Mouse (Mus musculus): ENCODE data around the gene Fthl17f. TPM values are rescaled to one million over a fixed set of nuclear protein-coding genes. Genes with fewer than 3 reads are reported as not detected.
"Not testable (repeated sequence)": the region's sequence is repeated elsewhere in the genome, so short reads cannot be mapped to it uniquely, and the experiment has no call there.

The Fthl17f gene
- total RNA-seq (2015; ENCODE audit: low replicate concordance): not detected in 2 replicates
- total RNA-seq (2017; ENCODE audit: low replicate concordance): not detected in 2 replicates

DNA sequence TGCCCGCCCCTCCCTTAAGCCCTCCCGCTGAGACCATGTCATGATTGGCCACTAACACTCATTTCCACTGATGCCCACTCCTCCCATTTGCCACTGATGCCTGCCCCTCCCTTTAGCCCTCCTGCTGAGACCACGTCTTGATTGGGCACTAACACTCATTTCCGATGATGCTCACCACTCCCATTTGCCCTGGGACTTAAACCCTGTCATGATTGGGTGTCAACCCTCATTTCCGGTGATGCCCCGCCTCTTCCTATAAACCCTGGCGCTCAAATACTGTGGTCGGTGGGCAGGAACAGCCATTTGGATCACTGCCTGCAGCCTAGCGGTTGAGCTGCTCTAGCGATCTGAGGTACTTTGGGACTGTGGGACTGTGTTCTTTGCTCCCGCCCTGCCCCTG lies at the start of gene Fthl17f:
TSS of gene Fthl17f (plus strand) at position 301 of the 400 bp plus-strand sequence.
- ATAC-seq (replicated peaks; ENCODE audit: low FRiP score, poor library complexity, severe bottlenecking): not testable (repeated sequence)

DNA sequence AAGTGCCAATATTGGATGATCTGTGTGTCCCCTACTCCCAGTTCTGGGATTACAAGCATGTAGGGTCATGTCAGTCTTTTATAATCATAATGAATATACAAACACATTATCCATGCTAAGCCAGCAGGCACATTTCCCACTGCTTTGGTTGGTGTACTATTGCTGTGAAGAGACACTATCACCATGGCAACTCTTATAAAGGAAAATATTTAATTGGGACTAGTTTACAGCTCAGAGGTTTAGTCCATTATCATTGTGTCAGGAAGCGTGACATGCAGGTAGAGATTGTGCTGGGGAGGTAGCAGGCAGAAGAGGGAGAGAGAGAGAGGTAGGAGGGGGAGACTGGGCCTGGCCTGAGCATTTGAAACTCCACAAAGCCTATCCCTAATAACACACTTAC lies 46.7 kb upstream of the Fthl17f start:
- ATAC-seq (replicated peaks; ENCODE audit: low FRiP score, poor library complexity, severe bottlenecking): no peak

DNA sequence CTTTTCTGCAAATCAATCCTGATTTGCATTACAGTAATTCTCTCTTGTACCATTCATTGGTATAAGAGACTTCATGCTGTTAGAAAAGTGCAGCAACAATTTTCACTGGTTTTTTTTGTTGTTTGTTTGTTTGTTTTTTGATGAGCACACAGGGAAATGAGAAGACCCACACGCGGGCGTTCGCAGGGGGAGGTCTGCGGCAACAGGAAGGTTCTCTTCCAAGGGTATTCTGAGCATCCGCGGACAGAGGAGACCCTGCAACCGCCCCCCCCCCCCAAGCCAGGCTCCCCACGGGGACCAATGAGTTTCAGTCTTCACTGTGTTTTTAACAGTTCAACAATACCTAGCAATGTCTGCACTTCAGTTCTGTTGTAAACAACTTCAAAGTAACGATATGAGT lies 43.3 kb upstream of the Fthl17f start:
- ATAC-seq (replicated peaks; ENCODE audit: low FRiP score, poor library complexity, severe bottlenecking): no peak

DNA sequence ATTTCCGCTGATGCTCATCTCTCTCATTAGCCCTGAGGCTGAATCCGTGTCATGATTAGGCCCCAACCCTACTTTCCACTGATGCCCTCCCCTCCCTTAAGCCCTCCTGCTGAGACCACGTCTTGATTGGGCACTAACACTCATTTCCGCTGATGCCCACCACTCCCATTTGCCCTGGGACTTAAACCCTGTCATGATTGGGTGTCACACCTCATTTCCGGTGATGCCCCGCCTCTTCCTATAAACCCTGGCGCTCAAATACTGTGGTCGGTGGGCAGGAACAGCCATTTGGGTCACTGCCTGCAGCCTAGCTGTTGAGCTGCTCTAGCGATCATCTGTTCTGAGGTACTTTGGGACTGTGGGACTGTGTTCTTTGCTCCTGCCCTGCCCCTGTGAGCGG lies 29.6 kb upstream of the Fthl17f start, which contains the start of gene Fthl17e:
TSS of gene Fthl17e (plus strand) at position 301 of the 400 bp plus-strand sequence.
- ATAC-seq (replicated peaks; ENCODE audit: low FRiP score, poor library complexity, severe bottlenecking): not testable (repeated sequence)

DNA sequence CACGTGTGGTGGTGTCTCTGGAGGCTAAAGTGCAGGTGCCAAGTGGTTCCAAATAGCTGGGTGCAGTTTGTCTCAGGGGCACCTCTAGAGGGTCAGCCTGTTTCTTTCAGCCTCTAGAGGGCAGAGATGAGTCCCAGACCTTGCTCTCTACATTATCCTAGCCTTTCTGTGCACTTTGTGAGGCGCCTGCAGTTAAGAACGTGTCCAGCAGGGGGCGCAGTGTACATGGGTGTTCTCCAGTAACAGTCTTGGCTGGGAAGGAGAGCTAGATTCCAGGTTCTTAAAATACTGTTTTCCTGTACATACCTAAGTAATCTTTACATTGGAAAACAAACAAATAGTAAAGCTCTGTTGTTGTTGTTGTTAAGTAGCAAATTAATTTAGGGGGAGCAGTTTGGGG lies 21.2 kb upstream of the Fthl17f start:
- ATAC-seq (replicated peaks; ENCODE audit: low FRiP score, poor library complexity, severe bottlenecking): not testable (repeated sequence)

DNA sequence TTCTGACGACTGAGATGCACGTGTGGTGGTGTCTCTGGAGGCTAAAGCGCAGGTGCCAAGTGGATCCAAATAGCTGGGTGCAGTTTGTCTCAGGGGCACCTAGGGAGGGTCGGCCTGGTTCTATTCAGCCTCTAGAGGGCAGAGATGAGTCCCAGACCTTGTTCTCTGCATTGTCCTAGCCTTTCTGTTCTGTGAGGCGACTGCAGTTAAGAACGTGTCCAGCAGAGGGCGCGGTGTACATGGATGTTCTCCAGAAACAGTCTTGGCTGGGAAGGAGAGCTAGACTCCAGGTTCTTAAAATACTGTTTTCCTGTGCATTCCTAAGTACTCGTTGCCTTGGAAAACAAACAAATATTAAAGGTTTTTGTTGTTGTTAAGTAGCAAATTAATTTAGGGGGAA lies 1.9 kb upstream of the Fthl17f start:
- not testable (repeated sequence) for ATAC-seq (replicated peaks; ENCODE audit: low FRiP score, poor library complexity, severe bottlenecking)

DNA sequence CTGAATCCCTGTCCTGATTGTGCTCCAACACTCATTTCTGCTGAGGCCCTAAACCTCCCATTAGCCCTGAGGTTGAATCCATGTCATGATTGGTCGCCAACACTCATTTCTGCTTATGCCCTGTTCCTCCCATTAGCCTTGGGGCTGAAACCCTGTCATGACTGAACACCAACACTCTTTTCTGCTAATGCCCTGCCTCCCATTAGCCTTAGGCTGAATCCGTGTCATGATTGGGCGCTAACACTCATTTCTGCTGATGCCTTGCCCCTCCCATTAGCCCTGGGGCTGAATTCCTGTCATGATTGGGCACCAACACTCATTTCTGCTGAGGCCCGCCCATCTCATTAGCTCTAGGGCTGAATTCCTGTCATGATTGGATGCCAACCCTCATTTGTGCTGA lies 714 bp upstream of the Fthl17f start:
- no peak for ATAC-seq (replicated peaks; ENCODE audit: low FRiP score, poor library complexity, severe bottlenecking)

DNA sequence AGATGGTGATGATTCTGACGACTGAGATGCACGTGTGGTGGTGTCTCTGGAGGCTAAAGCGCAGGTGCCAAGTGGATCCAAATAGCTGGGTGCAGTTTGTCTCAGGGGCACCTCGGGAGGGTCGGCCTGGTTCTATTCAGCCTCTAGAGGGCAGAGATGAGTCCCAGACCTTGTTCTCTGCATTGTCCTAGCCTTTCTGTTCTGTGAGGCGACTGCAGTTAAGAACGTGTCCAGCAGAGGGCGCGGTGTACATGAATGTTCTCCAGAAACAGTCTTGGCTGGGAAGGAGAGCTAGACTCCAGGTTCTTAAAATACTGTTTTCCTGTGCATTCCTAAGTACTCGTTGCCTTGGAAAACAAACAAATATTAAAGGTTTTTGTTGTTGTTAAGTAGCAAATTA lies 14.9 kb downstream of the Fthl17f start:
- ATAC-seq (replicated peaks; ENCODE audit: low FRiP score, poor library complexity, severe bottlenecking): not testable (repeated sequence)

DNA sequence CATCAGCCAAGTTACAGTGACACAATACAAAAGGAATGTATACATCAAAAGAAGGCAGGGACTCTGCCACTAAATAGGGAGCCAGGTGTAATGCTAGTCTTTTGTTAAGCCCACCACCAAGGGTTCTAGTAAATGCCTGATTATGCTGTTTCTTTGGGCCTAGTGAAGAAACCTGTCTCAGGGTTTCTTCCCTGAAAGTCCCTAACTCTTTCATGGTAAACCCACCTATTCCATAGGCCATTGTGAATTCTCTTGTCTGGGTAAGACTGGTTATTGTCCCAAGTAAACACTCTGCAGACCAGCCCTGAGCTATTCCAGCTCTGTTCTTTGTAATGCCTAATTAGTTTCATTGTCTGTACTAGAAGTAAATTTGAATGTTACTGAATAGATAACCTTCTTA lies 32.3 kb downstream of the Fthl17f start:
- ATAC-seq (replicated peaks; ENCODE audit: low FRiP score, poor library complexity, severe bottlenecking): not testable (repeated sequence)

DNA sequence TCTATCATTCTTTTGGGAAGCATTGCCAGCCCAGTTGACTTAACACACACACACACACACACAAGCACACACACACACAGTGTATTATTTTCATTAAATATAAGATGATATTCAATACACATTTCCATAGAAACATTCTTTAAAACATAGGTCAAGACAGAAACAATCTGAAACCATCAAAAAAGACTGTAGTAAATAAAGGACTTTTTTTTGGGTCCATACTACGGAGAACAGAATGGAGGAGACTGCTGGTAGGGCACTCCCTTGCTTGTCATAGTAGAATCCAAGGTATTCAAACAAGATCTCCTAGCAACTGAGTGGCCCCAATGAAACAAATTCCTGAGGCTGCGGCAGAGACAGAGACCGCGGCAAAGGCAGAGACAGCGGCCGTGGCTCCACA lies 41.4 kb downstream of the Fthl17f start, which contains the start of gene 4930402K13Rik:
TSS of gene 4930402K13Rik (plus strand) at position 301 of the 400 bp plus-strand sequence.
- ATAC-seq (replicated peaks; ENCODE audit: low FRiP score, poor library complexity, severe bottlenecking): no peak

DNA sequence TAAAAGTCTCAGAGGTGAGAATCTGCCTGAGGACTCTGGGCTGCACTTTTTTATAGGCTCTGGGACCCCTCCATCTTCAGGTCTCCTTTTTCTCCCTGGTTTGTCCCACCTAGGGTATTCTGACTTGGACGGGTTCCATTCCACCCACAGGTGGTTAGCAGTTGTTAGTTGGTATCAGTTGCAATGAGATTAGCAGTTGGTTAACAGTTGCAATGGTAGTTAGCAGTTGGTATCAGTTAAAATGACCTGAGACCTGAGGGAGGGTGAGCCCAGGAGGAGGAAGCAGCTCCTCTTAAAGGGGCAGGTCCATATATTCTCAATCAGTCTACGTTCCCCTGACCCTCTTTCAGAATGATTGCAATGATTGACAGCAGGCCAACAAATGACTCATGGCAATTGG lies 47.6 kb downstream of the Fthl17f start:
- ATAC-seq (replicated peaks; ENCODE audit: low FRiP score, poor library complexity, severe bottlenecking): no peak

Other genes with a start within 250 kb of the Fthl17f start
- gene Gm6592, start 219.0 kb upstream of the Fthl17f start, total RNA-seq (2015; ENCODE audit: low replicate concordance): not detected in 2 replicates
- not detected in 2 replicates for gene Gm6592, start 219.0 kb upstream of the Fthl17f start, total RNA-seq (2017; ENCODE audit: low replicate concordance)
- not detected in 2 replicates for gene Gm5751, start 188.8 kb upstream of the Fthl17f start, total RNA-seq (2015; ENCODE audit: low replicate concordance)
- not detected in 2 replicates for gene Gm5751, start 188.8 kb upstream of the Fthl17f start, total RNA-seq (2017; ENCODE audit: low replicate concordance)
- not detected in 2 replicates for gene B630019K06Rik, start 170.6 kb upstream of the Fthl17f start, total RNA-seq (2015; ENCODE audit: low replicate concordance)
- gene B630019K06Rik, start 170.6 kb upstream of the Fthl17f start, total RNA-seq (2017; ENCODE audit: low replicate concordance): not detected in 2 replicates
- gene Fthl17b, start 100.0 kb upstream of the Fthl17f start, total RNA-seq (2015; ENCODE audit: low replicate concordance): not detected in 2 replicates
- gene Fthl17b, start 100.0 kb upstream of the Fthl17f start, total RNA-seq (2017; ENCODE audit: low replicate concordance): not detected in 2 replicates
- not detected in 2 replicates for gene Fthl17c, start 86.5 kb upstream of the Fthl17f start, total RNA-seq (2015; ENCODE audit: low replicate concordance)
- not detected in 2 replicates for gene Fthl17c, start 86.5 kb upstream of the Fthl17f start, total RNA-seq (2017; ENCODE audit: low replicate concordance)
- gene Fthl17d, start 76.3 kb upstream of the Fthl17f start, total RNA-seq (2015; ENCODE audit: low replicate concordance): not detected in 2 replicates
- not detected in 2 replicates for gene Fthl17d, start 76.3 kb upstream of the Fthl17f start, total RNA-seq (2017; ENCODE audit: low replicate concordance)
- gene Fthl17e, start 29.5 kb upstream of the Fthl17f start, total RNA-seq (2015; ENCODE audit: low replicate concordance): not detected in 2 replicates
- gene Fthl17e, start 29.5 kb upstream of the Fthl17f start, total RNA-seq (2017; ENCODE audit: low replicate concordance): not detected in 2 replicates
- gene 4930402K13Rik, start 41.5 kb downstream of the Fthl17f start, total RNA-seq (2015; ENCODE audit: low replicate concordance): not detected in 2 replicates
- not detected in 2 replicates for gene 4930402K13Rik, start 41.5 kb downstream of the Fthl17f start, total RNA-seq (2017; ENCODE audit: low replicate concordance)
- not detected in 2 replicates for gene Lancl3, start 136.9 kb downstream of the Fthl17f start, total RNA-seq (2015; ENCODE audit: low replicate concordance)
- 0.60 and 0.70 TPM in 2 replicates for gene Lancl3, start 136.9 kb downstream of the Fthl17f start, total RNA-seq (2017; ENCODE audit: low replicate concordance)
- 9.4 TPM in 1 of 2 replicates, not detected in the other for gene Gm14862, start 193.9 kb downstream of the Fthl17f start, total RNA-seq (2015; ENCODE audit: low replicate concordance)
- gene Gm14862, start 193.9 kb downstream of the Fthl17f start, total RNA-seq (2017; ENCODE audit: low replicate concordance): 1.4 and 5.6 TPM in 2 replicates
- gene Xk, start 209.7 kb downstream of the Fthl17f start, total RNA-seq (2015; ENCODE audit: low replicate concordance): 42.5 and 48.9 TPM in 2 replicates
- 35.4 and 46.2 TPM in 2 replicates for gene Xk, start 209.7 kb downstream of the Fthl17f start, total RNA-seq (2017; ENCODE audit: low replicate concordance)
- 6.5 TPM in 1 of 2 replicates, not detected in the other for gene H2al1m, start 220.7 kb downstream of the Fthl17f start, total RNA-seq (2015; ENCODE audit: low replicate concordance)
- gene H2al1m, start 220.7 kb downstream of the Fthl17f start, total RNA-seq (2017; ENCODE audit: low replicate concordance): 0.68 and 3.9 TPM in 2 replicates